Mouse (Mus musculus): Measurements from ENCODE around the gene Bri3bp.

Bri3bp gene

GRCm38 (mm10) chr5:125456100-125456499, 14.7 kb downstream of the Bri3bp start:
- no peak for DNase-seq (ENCODE audit: low spot score)

GRCm38 (mm10) chr5:125457538-125457937, 16.2 kb downstream of the Bri3bp start:
- DNase-seq (ENCODE audit: low spot score): no peak

- DNase-seq (ENCODE audit: low spot score): no peak
Observed at GRCm38 (mm10) chr5:125460574-125460973, 19.2 kb downstream of the Bri3bp start.

GRCm38 (mm10) chr5:125461868-125462445, 20.6 kb downstream of the Bri3bp start:
- DNase-seq (ENCODE audit: low spot score): no peak

- DNase-seq (ENCODE audit: low spot score): no peak
Observed at GRCm38 (mm10) chr5:125465192-125465591, 23.8 kb downstream of the Bri3bp start.

- DNase-seq (ENCODE audit: low spot score): peak; percentile 87
Observed at GRCm38 (mm10) chr5:125465701-125466106, 24.3 kb downstream of the Bri3bp start.

- no peak for DNase-seq (ENCODE audit: low spot score)
Observed at GRCm38 (mm10) chr5:125466483-125466882, 25.1 kb downstream of the Bri3bp start.

GRCm38 (mm10) chr5:125467261-125467660, 25.9 kb downstream of the Bri3bp start:
- no peak for DNase-seq (ENCODE audit: low spot score)

- DNase-seq (ENCODE audit: low spot score): no peak
Observed at GRCm38 (mm10) chr5:125470713-125471112, 29.3 kb downstream of the Bri3bp start.

GRCm38 (mm10) chr5:125472796-125473475, 31.6 kb downstream of the Bri3bp start:
- DNase-seq (ENCODE audit: low spot score): no peak

GRCm38 (mm10) chr5:125475030-125475429, 33.7 kb downstream of the Bri3bp start:
- DNase-seq (ENCODE audit: low spot score): no peak

- peak; percentile 98 for DNase-seq (ENCODE audit: low spot score)
Observed at GRCm38 (mm10) chr5:125475601-125476285, 34.4 kb downstream of the Bri3bp start, which contains the start of gene Aacs. Gene Aacs (plus strand): TSS chr5:125475814.

- no peak for DNase-seq (ENCODE audit: low spot score)
Observed at GRCm38 (mm10) chr5:125476286-125476625, 34.9 kb downstream of the Bri3bp start.

GRCm38 (mm10) chr5:125476799-125477198, 35.4 kb downstream of the Bri3bp start:
- DNase-seq (ENCODE audit: low spot score): no peak

GRCm38 (mm10) chr5:125477533-125477932, 36.2 kb downstream of the Bri3bp start:
- no peak for DNase-seq (ENCODE audit: low spot score)

- no peak for DNase-seq (ENCODE audit: low spot score)
Observed at GRCm38 (mm10) chr5:125478037-125478436, 36.7 kb downstream of the Bri3bp start.

GRCm38 (mm10) chr5:125479376-125479775, 38.0 kb downstream of the Bri3bp start:
- DNase-seq (ENCODE audit: low spot score): peak; percentile 33

- no peak for DNase-seq (ENCODE audit: low spot score)
Observed at GRCm38 (mm10) chr5:125480434-125481231, 39.3 kb downstream of the Bri3bp start.

- DNase-seq (ENCODE audit: low spot score): no peak
Observed at GRCm38 (mm10) chr5:125482474-125482873, 41.1 kb downstream of the Bri3bp start.

- no peak for DNase-seq (ENCODE audit: low spot score)
Observed at GRCm38 (mm10) chr5:125483712-125484611, 42.6 kb downstream of the Bri3bp start.

- DNase-seq (ENCODE audit: low spot score): no peak
Observed at GRCm38 (mm10) chr5:125485031-125485778, 43.8 kb downstream of the Bri3bp start.

Data from urinary bladder, postnatal 25 days (tissue).